Mouse (Mus musculus) urinary bladder, postnatal 25 days (tissue): ENCODE data around the gene Fam163a.
A peak's percentile ranks its signal among the peaks of the same experiment; 100 is the strongest.
"Not testable (repeated sequence)": the region's sequence is repeated elsewhere in the genome, so short reads cannot be mapped to it uniquely, and the experiment has no call there.

Source experiments
- DNase-seq: peaks from one replicate; pipeline ENCODE4 v3.0.0; 2022; ENCODE audit warnings: low spot score

Fam163a gene

DNA sequence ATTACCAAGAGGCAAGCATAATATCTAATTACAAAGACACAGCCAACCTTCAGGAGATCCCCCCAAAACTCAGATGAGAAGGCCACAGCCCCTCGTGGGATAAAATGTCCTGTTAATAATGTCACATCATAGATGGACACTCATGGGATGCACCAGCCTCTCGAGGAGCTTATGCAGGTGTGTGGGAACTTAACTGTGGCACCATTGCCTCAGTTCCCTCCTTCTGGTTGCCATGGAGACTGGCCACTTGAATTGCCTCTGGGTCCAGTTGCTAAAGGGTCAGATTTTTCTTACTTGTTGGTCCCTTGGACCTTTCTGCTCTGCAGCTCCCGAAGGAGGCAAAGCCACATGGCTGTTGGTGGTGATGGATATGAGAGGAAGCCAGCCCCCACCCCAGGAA is 127.2 kb downstream of the Fam163a start:
- DNase-seq: no peak

DNA sequence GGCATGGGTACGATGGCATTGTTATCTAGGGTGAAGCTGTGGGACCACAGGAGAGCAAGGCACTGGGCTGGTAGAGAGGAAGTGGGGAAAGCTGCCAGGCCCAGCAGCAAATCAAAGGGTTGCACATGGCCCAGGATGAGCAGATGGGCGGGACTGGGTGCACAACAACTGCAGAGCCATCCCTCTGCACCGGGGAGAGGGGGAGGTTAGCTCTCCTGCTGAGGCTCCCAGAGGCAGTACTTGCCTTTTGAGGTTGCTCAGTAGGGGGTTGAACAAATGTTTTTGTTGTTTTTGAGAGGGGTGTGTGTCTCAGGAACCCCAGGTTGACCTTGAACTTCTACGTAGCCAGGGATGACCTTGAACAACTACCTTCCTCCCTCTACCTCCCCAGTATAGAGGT is 128.4 kb downstream of the Fam163a start:
- no peak for DNase-seq

DNA sequence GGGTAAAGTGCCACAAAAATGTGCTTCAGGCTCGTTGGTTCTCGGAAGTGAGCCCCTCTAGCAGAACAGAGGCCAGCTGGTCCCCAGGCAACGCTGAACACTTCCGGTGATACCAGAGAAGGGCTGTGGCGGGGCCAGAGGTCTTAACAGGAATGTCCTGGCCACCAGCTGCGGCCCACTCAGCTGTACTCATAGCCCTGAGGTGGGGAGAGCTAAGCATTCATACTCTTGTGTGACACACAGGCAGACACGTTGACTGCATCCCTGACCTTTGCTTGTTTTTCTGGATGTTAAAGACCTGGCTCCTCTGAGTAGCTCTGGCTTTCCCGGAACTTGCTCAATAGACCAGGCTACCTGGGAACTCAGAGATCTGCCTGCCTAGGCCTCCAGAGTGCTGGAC is 130.3 kb downstream of the Fam163a start:
- no peak for DNase-seq

DNA sequence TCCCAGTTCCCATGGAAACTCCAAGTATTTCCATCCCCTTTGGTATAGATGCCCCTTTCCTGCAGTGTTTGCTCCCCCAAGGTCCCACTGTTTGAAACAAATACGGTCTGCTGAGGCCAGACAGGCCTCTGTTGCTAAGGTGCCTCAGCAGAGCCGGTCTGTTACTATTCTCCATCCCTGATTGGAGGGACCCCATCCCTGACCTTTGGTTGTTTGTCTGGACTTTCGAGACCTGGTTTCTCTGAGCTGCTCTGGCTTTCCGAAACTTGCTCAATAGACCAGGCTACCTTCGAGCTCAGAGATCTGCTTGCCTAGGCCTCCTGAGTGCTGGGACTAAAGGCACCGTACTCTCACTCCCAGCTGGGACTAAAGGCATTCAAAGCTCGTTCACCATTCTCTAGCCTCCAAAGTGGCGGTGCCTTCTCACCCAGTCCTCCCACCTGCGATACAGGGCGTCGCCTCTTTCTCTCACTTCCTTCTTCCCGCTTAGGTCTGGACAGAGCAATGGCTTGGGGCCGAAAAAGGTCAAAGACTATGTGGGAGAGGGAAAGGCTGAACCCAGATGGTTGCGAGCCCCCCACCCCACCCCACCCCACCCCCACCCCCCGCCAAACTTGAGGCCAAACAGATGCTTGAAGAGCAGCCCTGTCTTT is 131.5 kb downstream of the Fam163a start:
- no peak for DNase-seq

DNA sequence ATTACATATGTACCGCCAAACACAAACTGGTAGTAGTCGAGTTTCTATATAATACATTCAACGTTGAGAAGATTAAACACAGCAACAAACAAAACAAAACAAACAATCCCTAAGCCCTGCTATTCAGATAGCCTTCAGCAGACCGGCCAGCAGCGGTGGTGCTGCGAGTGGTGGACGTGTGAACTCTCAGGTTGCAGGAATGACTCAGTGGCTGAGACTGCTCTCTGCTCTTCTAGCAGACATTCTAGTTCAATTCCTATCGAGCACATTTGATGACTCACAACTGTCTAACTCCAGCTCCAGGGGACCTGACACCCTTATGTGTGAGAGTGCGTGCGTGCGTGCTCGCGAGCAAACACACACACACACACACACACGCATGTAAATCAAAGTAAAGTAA is 134.7 kb downstream of the Fam163a start:
- DNase-seq: no peak

DNA sequence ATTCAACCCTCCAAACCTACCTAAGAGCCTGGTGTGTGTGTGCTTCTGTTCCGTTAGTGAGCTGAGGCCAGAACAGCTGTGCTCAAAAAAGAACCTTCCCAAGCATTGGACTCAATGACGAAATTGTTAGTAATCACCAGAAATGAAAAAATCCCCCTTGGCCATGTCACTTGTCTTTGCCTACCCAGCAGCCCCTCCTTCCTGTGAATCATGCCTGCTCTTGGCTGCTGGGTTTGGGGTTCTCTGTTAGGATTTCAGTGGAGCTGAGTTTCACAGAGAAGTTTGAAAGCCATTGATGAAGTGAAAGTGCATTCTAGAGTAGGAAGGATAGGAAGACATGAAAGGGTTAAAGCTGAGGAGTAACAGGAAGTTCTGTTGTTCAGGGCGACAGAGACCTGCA is 138.7 kb downstream of the Fam163a start:
- DNase-seq: no peak

DNA sequence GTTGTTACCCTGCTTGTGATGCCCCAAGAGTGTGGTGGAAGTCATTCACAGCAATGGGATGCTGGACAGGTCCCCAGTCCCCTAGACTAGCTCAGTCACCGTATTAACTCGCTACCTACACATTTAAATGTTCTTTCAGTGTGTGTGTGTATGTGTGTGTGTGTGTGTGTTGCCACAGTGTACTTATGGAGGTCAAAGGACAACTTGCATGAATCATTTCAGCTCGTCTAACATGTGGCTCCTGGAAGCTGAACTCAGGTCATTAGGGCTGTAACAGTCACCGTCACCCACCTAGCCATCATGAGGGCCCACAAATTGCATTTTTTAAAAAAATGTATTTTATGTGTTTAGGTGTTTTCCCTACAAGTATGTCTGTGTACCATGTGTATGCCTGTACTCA is 142.6 kb downstream of the Fam163a start:
- no peak for DNase-seq

DNA sequence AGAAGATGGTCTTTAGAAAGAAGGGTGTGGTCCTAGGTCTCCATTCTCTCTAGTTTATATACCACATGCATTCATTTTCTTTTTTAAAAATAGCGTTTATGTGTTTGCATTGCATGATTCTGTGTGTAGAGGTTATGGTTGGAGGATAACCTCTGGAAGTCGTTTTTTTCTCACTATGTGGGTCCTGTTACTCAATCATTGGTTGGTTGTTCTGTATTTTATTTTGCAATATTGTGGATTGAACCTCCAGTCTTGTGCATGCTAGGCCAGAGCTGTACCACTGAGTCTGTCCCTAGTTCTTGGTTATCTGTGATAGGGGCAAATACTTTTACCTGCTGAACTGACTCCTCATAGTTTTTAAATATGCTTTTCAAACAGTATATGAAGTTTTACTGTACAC is 146.6 kb downstream of the Fam163a start:
- no peak for DNase-seq

DNA sequence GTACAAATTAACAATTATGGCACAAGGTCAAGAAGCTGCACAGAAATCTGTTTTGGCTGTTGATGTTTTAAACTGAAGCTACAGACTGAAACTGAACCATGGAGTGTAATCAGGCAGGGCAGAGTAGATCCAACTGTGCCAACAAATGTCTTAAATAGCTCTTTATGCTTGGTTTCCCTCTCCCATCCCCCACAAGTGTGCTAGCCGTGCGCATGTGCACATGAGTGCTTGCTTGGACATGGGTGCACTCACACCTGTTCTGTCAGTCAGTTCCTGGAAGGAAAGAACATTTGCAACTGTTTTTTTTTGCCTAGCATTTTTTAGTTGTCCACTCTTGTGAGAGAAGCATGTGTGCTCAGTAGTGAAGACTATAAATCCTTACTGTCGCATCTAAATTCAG is 158.1 kb downstream of the Fam163a start:
- DNase-seq: no peak

DNA sequence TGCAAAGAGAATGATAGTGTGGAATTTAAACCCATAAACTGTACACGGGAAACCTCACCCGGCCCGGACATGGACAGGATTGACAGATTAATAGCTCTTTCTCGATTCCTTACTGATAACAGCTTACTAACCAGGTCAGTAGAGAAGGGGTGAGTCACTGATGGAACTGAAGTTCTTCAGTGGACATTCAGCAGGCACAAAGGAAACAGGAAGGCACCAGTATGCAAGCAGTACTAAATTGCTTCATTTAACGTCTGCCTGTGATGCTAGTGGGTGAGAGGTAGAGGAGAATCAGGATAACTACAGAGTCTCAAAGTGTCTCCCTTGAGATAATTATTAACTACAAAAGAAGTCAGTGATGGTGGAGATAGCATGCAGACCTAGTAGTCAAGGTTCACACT is 160.6 kb downstream of the Fam163a start:
- no peak for DNase-seq

DNA sequence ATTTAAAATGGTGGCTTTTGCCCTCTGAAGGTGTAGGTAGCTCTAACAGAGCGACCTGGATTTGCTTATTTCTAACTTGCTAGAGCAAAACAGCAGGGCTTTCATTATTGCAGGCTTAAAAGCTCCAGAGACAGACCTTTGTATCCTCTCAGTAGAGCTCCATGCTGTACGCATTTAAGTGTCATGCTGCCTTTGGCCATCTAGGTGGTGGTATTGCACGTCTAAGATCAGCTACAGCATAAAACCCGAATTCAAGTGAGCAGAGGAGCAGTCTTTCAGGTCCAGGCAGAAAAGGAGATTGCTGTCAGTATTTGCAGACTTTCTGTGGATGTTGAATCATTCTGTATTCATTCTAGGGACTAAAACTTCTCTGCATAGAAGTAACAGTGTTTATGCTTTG is 161.8 kb downstream of the Fam163a start:
- DNase-seq: peak; percentile 28

DNA sequence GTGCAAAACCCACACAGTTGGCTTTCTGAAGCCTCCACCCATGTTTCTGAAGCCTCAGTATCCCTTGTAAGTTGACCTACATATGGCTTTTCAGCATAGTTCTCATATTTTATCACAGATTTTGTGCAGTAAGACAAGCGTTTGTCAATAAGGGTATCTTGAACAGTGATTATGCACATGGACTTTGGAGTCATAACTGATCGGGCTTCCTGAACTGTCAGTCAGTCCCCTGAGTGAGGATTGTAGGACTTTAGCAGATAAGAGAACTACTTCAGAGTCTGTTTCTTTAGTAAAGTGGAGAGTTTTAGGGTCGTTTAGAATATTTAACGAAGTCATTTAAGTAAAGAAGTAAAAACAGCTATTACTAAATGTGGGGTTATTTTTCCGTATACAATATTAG is 162.3 kb downstream of the Fam163a start:
- no peak for DNase-seq

DNA sequence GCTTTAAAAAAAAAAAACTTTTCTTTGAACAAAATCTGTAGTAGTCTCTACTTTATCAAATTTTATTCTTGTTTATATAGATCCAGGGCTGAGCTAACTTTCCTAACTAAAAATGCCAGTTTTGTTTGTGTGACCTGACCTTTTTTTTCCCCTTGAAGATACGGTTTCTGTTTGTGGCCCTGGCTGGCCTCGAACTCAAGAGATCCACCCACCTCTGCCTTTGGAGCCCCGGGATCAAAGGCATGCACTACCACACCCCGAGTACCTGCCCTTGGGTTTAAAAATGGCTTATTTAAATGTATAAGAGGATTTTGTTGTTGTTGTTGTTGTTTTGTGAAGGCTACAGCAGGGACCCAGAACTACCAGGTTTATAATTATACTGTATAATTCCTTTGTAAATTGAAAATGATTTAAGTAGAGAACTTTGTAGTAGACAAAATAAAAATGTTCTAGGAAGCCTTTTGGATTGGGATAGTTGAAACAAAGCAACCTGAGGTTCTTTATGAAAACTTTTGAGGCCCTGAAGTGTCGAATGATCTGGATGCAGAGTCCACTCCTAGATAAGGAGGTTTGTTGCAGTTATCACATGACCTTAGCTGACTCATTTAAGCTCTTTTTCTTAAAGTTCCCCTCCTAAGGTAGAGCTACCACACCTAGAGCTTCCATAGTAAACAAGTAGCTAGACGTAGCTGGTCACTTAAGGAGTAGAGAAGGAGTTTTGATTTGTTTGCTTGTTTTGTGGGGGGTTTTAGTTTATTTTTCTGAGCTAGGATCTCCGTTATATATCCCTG is 163.2 kb downstream of the Fam163a start:
- no peak for DNase-seq

DNA sequence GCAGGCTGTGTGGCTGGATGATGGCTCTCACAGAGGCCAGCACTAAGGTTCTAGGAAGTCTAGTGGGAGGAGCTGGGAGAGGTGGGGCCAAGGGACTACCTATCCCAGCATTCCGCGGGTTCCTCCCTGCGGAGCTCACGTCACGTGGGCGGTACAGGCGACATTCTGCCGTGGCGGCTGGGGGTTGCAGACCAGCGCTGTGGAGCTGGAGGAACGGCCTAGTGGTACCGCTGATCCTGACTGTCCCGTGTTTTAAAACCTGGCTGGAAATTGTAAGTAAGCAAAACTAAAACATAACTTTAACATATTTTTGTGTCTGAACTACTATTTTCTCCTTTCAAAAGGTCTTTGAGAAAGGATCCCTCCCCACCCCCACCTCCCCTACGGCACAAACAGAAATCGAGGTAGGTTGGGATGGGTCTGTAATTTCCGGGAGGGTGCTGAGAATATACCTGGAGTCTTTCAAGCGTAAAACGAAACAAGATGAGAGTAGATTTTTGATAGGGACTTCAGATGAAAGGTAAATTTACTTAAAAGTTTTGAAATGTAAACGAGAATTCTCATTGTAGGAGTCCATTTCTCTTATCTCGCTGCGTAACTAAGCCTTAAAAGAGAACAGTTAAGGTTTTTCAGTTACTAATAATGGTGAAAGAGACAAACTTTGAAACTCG is 164.0 kb downstream of the Fam163a start:
- peak; percentile 84 for DNase-seq

DNA sequence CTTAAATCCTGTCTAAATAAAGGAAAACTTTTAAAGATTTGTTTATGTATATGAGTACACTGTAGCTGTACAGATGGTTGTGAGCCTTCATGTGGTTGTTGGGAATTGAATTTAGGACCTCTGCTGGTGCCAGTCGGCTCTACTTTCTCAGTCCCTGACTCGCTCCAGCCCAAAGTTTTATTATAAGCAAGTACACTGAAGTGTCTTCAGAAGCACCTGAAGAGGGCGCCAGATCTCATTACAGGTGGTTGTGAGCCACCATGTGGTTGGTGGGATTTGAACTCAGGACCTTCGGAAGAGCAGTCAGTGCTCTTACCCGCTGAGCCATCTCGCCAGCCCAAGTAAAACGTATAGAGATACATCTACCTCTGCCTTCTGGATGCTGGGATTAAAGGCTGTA is 164.8 kb downstream of the Fam163a start:
- DNase-seq: not testable (repeated sequence)

DNA sequence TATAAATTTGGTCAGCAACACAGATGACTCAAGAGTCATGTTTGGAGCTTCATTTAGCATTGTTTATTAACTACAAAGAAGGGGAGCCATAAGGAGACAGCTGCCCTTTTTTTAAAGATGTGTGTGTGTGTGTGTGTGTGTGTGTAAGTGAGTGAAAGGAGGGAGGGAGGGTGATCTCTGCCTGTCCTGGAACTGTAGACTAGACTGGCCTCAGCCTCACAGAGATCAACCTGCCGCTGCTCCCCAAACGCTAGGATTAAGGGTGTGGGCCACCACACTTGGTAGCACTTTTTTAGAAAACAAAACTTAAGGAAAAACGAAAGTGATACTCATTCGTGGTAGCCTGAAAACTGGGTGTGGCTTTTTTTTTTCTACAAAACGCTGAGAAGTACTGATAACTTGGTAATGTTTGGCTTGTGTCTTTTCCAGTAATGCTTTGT is 167.7 kb downstream of the Fam163a start:
- DNase-seq: peak; percentile 14

DNA sequence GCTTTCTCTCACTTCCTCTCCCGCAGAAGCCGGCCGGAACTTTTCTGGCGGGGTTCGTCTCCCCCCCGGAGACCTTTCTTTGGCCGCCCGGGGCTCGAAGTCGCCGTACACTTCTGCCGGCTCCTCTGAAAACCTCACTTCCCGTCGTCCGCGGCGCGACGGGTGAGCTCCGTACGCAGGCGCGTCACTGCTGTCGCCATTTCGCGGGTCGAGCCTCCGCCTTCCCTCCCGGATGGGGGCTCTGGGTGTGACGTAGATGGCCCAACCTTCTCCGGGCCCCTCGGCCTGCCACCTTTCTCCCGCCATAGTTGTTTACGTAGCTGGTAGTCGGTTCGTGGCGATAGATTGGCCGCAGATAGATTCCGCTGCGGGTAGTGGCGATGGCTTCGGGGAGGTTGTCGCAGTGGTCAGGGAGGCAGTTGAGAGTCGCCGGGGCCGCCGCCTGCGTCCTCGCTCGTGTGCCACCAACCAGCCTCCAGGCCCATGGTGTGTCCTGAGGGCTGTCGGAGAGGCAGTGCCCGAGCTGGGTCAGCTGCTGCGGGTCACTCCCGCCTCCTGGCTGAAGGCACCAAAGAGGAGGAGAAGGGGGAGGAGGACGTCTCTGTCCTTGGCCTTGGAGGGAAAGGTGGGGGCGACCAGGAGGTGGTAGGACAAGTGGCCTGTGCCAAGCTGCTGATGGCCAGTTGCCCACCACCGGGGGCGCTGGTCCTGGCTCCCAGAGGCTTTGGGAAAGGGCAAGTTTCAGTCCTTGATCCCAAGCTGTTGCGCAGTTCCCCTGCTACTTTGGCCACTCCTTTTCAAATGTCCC is 168.7 kb downstream of the Fam163a start, which contains the start of gene Tor1aip1:
Tor1aip1 (minus strand) TSS at position 551 of the 808 bp plus-strand sequence.
- peak; percentile 91 for DNase-seq

DNA sequence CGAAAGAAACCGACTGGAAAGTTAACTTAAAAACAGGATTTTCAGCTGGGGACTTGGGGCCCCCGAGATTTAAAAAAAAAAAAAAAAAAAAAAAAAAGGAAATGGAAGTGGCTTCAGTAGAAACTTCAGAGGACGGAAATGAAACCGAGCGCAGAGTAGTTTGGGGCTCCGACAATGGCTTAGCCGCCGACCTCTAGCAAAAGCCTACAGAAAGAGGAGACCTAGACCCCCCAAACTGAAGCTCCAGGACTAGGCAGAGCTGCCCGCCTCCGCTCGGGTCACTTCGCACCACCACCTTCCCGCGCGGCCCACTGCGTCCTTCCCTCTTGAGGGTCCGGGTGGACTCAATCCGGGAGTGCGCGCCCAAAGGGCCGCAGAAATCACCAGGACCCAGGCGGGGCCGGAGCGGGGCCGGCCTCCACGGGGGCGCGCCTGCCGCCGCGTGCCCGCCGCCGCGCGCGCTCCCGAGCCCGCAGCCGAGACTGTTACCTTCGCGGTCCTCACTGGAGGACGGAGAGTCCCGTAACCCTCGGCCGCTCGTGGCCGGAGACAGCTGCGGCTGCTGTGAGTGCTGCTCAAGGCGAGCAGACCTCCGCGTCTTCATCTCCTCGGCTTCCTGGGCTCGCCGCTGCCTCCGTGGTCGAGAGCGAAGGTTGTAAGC is 169.4 kb downstream of the Fam163a start, which contains the start of gene Tor1aip2:
Tor1aip2 (plus strand) TSS at position 135 of the 661 bp plus-strand sequence.
- DNase-seq: peak; percentile 79

DNA sequence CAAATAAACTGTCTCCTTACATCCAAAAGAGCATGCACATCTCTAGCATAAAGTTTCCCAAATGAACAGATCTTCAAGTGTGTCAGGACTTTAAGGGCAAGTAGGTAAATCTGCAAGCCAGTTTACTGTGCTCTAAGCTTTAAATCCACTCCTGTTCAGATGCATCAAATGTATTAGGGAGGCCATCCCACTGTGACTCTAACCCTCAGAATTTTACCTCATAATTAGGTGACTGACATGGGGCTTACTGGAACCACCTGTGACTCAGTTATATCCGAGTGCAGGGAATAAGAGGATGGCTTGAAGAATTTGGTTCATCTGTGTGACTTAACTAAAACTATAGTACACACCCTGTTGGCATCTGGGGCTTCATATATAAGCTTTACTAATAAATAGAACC is 170.2 kb downstream of the Fam163a start:
- DNase-seq: no peak

DNA sequence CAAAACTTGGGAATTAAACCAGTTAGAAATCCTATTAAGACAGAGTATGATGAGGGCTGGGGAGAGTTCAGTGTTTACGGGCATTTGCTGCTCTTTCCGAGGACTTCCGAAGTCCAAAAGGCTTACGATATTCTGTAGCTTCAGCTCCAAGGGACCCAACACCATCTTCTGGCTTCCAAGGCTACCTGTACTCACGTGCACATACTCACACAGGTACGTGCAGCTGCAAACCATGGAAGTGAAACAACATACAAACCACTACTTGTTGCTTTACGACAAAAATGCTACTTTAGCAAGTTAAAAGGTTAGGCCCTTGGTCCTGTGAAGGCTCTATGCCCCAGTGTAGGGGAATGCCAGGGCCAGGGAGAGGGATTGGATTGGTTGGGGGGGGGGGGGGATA is 170.9 kb downstream of the Fam163a start:
- DNase-seq: no peak

DNA sequence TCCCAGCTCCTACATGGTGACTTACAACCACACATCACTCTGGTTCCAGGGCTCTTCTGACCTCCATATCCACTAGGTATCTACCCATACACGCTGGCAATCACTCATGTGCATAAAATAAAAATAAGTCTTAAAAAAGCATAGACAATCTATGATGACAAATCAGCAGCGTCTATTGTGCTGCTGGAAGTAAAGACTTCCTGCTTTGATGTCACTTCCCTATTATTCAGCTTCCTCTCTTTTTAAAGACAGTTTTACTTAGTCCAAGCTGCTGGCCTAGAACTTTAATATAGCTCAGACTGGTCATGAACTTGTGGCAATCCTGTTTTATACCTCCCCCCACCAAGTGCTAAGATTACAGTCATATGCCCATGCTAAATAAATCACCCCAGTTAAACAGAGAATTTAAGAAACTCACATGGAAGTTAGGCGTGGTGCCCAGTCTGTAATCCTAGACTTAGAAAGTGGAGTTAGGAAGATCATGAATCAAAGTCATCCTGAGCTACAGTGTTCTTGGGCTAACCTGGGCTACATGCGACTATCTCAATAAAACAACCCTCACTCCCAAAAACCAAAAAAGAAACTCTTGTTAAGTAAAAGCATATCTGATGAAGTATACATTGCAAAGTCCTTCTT is 176.4 kb downstream of the Fam163a start:
- DNase-seq: no peak
